Mouse (Mus musculus) bone marrow, adult 2 months (tissue): ENCODE measurements around the gene Uckl1. TPM values are rescaled to one million over a fixed set of nuclear protein-coding genes. Genes with fewer than 3 reads are reported as not detected.

Source experiments
- H3K27ac ChIP-seq: fragments of 200-500 bp; 2 replicates; pipeline ENCODE4 v1.5.1; 2012; ENCODE audit warnings: low read depth, mild to moderate bottlenecking, control low read depth, inconsistent platforms, low read length; ENCODE audit not compliant: control insufficient read depth, poor library complexity, insufficient read depth
- H3K4me1 ChIP-seq: fragments of 200-500 bp; 2 replicates; pipeline ENCODE4 v1.6.1; 2011; ENCODE audit warnings: low read length; ENCODE audit not compliant: control insufficient read depth, insufficient read depth
- H3K4me3 ChIP-seq: fragments of 200-500 bp; replicated peaks from 2 replicates; pipeline ENCODE3; 2011; ENCODE audit warnings: mild to moderate bottlenecking, low read depth, low read length, control low read depth; ENCODE audit not compliant: control insufficient read depth
- CTCF ChIP-seq: fragments of 200-500 bp; IDR thresholded peaks from 2 replicates; pipeline ENCODE4 v1.5.1; 2011; ENCODE audit warnings: low read length, control low read depth; ENCODE audit not compliant: control insufficient read depth, insufficient read depth
- POLR2A ChIP-seq: fragments of 200-500 bp; IDR thresholded peaks from 2 replicates; pipeline ENCODE4 v1.6.1; 2011; ENCODE audit warnings: low read depth, mild to moderate bottlenecking, control low read depth, low read length, borderline replicate concordance; ENCODE audit not compliant: control insufficient read depth
- WGBS: fragments of 180-500 bp; shearing (Covaris S2); methylation state at CpG from one replicate; pipeline ENCODE4 v1.1.7; 2018; 5-methylcytosine and 5-hydroxymethylcytosine counted together
- polyA plus RNA-seq: library from polyadenylated mRNA; stranded (reverse); fragments of >200 nt; gene quantifications from 2 replicates; pipeline ENCODE4 v1.2.4, GENCODE M21; 2011; ENCODE audit warnings: low replicate concordance; ENCODE audit not compliant: missing spikeins, insufficient read depth, insufficient read length

Uckl1 gene
- polyA plus RNA-seq, 1 experiment = 129 TPM

DNA sequence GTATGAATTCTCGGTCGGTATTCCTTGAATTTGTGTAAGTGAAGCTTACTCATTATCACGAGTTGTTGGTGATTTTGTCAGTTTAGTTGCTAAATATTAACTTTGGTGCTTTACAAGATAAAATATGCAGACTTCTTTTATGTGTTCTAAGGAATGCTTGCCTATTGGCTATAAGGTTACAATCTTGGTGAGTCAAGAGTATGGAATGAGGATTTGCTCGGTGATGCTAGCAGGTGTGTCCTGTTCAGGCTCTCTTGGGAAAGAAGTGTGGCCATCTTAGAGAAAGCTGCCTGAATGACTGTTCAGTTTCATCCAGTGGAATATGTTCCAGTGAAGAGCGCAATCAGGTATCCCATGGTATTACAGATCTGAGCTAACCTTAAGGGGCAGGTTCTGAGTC lies 59.2 kb downstream of the Uckl1 start:
- Histone ChIP-seq H3K27ac (no peak overlapping the region), H3K4me1 (peaks cover 2% of the 10 kb centered on the region; the same call in 1 of the 2 replicates), H3K4me3 (no peak overlapping the region)
- no peak for TF ChIP-seq CTCF
- no peak for TF ChIP-seq POLR2A
- 83% methylated on average over 5 of the region's 5 CpGs for WGBS

DNA sequence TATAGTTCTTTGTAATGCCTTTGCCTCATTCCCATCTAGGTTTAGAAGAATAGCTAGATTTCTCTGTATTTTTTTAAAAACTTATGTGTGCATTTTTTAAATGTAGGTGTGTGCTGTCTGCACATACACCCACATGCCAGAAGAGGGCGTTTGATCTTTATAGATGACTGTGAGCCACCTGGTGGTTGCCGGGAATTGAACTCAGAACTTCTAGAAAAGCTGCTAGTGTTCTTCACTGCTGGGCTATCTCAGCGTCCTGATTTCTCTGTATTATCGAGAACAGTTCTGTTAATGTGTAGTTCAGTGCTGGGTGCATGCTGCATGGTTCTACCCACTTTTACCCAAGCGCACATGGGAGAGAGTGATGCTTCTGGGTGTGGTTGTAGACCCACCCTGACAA lies 61.9 kb downstream of the Uckl1 start:
- WGBS = 58% methylated on average over 5 of the region's 5 CpGs
- Histone ChIP-seq H3K4me3 (no peak overlapping the region), H3K27ac (no peak overlapping the region), H3K4me1 (peaks cover 2% of the 10 kb centered on the region; the same call in 1 of the 2 replicates)
- TF ChIP-seq CTCF = peak; percentile 42; the same call in 1 of the 2 replicates
- TF ChIP-seq POLR2A = no peak

DNA sequence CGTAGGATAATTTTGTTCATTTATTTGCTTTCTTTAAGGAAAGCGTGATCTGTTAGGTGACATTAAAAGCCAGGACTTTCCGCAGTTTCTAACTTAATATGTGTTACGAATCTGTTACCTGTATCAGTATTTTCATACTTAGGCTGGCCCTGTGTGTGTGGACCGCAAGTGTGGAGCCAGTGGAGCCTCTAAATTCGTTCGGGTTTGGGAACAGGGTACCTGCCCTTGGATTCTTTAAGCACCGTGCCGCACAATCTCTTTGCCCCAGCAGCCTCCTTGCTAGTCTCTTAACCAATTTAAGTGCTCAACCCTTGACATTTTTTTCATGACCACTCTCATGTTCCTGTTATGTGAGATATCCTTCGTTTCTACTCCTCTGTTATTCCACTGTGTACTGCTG lies 63.2 kb downstream of the Uckl1 start:
- H3K27ac ChIP-seq = no peak overlapping the region
- H3K4me3 ChIP-seq = peak overlapping the region; percentile 77
- peaks cover 2% of the 10 kb centered on the region; the same call in 1 of the 2 replicates for H3K4me1 ChIP-seq
- TF ChIP-seq POLR2A = no peak
- TF ChIP-seq CTCF = no peak
- WGBS = 40% methylated on average over 10 of the region's 10 CpGs

DNA sequence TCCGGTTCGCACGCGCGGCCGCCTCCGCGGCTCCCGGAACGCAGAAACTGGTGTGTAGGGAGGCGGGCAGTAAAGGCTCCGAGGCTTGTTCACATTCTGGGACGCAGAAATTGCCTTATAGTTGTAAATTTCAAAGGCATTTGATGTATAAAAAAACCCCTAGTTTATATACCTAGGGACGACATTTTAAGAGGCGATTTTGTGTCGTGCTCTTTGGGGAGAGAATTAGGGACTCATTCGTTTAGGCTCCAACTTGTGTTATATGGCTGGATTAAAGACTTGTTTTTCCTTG lies 63.8 kb downstream of the Uckl1 start:
- TF ChIP-seq POLR2A = no peak
- TF ChIP-seq CTCF = no peak
- Histone ChIP-seq H3K4me3 (peak overlapping the region; percentile 81), H3K27ac (peak overlapping the region; percentile 100), H3K4me1 (peaks cover 2% of the 10 kb centered on the region; the same call in 1 of the 2 replicates)
- WGBS = under 1% methylated on average over 17 of the region's 17 CpGs

DNA sequence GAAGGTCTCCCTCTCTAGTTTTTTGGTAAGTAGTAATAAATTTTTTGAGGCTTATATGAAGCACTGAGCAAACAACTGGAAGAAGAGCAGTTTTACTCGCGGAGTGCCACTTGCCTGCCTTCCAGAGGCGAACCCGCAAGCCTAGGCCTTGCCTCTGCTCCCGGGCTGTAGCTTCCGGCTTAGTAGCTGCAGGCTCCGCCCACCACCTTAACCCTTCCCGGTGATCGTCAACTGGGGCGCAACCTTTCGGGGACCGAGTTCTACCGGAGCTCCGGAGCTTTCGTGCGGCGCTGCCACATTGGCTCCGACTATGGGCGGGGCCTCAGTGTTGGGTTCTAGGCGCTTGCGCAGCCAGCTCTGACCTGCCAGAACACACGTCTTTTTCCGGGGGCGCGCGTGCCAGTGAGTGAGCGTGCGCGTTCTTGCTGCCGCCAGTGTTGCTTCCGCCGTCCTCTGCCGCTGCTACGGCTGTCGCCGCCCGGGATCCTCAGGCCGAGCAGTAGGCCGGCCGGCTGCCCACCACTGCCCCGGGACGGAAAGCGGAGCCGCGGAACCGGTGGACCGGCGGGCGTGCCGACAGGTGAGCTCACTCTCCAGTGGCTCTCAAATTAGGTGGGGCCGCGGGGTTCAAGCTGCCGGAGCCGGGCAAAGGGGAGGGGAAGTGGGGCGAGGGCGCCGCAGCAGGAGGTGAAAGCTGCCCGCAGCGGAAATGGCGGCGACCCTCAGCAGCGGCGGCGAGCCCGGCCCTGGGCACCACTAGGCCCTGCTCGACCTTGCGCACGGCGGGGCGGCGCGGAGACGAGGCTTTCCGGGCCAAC lies 64.4 kb downstream of the Uckl1 start, which contains the start of gene Dnajc5:
Gene Dnajc5, plus strand, starts transcription at position 368 of the 818 bp plus-strand sequence.
- Histone ChIP-seq H3K4me1 (peaks cover 2% of the 10 kb centered on the region; the same call in 1 of the 2 replicates), H3K27ac (peak within 1 kb of the TSS; percentile 100), H3K4me3 (peak within 1 kb of the TSS; percentile 81)
- TF ChIP-seq CTCF (peak; percentile 14; the same call in 1 of the 2 replicates), POLR2A (peak; percentile 84)
- under 1% methylated on average over 74 of the region's 74 CpGs for WGBS

DNA sequence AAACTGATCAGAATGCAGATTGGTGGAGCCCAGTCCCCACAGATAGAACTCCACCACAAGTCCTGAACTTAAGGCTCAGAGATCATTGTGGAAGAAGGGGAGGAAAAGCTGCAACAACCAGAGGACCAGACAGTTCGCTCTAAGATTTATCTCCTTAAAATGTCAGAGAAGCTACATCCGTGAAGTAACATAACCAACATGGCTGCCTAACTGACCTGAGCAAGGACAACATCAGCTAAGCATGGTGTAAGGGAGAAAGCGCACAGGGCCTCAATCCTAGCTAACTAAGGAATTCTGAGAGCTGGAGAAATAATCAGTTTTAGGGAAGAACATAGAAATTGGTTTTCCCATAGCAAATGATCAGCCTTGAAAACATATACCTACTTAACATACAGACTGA lies 65.5 kb downstream of the Uckl1 start:
- WGBS = 78% methylated on average over 3 of the region's 3 CpGs
- H3K4me1 ChIP-seq = peaks cover 2% of the 10 kb centered on the region; the same call in 1 of the 2 replicates
- TF ChIP-seq POLR2A (no peak), CTCF (no peak)
- H3K27ac ChIP-seq = no peak overlapping the region
- no peak overlapping the region for H3K4me3 ChIP-seq

Other genes with a start within 250 kb of the Uckl1 start
- gene Zgpat, start 220.0 kb downstream of the Uckl1 start, polyA plus RNA-seq = 10.8 and 30.8 TPM in 2 replicates
- 25.1 and 48.4 TPM in 2 replicates for gene Arfrp1, start 219.5 kb downstream of the Uckl1 start, polyA plus RNA-seq
- 37.9 and 47.7 TPM in 2 replicates for gene Lime1, start 204.8 kb downstream of the Uckl1 start, polyA plus RNA-seq
- 5.2 and 9.7 TPM in 2 replicates for gene Zbtb46, start 125.5 kb downstream of the Uckl1 start, polyA plus RNA-seq
- not detected in 2 replicates for gene Abhd16b, start 91.7 kb downstream of the Uckl1 start, polyA plus RNA-seq
- gene Tpd52l2, start 87.8 kb downstream of the Uckl1 start, polyA plus RNA-seq = 27.0 and 32.9 TPM in 2 replicates
- 24.4 and 43.8 TPM in 2 replicates for gene Dnajc5, start 64.4 kb downstream of the Uckl1 start, polyA plus RNA-seq
- gene Prpf6, start 7.0 kb upstream of the Uckl1 start, polyA plus RNA-seq = 15.7 and 27.7 TPM in 2 replicates
- 12.6 and 31.9 TPM in 2 replicates for gene Zfp512b, start 7.9 kb upstream of the Uckl1 start, polyA plus RNA-seq
- 0.75 and 6.5 TPM in 2 replicates for gene Samd10, start 14.3 kb upstream of the Uckl1 start, polyA plus RNA-seq
- not detected in 2 replicates for gene Gm29797, start 72.1 kb upstream of the Uckl1 start, polyA plus RNA-seq
- 7.4 and 7.5 TPM in 2 replicates for gene Sox18, start 86.7 kb upstream of the Uckl1 start, polyA plus RNA-seq
- gene Tcea2, start 95.4 kb upstream of the Uckl1 start, polyA plus RNA-seq = 20.0 and 20.3 TPM in 2 replicates
- gene Rgs19, start 109.1 kb upstream of the Uckl1 start, polyA plus RNA-seq = 57.1 and 170 TPM in 2 replicates
- gene Lkaaear1, start 113.5 kb upstream of the Uckl1 start, polyA plus RNA-seq = not detected in 2 replicates
- gene Oprl1, start 130.1 kb upstream of the Uckl1 start, polyA plus RNA-seq = 2.1 TPM in 1 of 2 replicates, not detected in the other
- not detected in 2 replicates for gene Myt1, start 178.4 kb upstream of the Uckl1 start, polyA plus RNA-seq